Mouse (Mus musculus) thymus, adult 18-20 months (tissue): ENCODE results near the gene Mapk7.

Source experiments
- DNase-seq, 2 experiments: peaks; one replicate each; pipeline ENCODE4 v3.0.0; 2022; ENCODE audit warnings: mixed read lengths in 2 of 2

Gene Mapk7

DNA sequence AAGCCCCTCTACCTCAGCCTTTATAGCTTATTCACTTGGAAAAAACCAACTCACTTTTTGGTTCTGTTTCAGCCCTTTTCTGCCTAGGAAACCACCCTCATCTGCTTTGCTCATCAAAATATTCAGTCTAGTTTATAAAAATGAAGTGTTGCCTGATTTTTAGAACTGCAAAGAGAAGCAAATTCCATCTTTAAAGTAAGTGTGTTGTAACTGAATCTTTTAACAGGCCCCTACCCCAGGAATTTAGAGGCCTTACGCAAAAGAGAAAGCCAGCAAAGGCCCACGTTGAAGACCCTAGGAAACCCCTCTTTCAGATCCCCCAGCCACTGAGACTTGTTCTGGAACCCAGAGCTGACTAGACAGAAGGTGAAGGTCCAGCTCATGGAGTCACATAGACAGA lies 30.1 kb downstream of the Mapk7 start:
- no peak for DNase-seq

GRCm38 (mm10) chr11:61449499-61450292 lies 44.5 kb downstream of the Mapk7 start:
- DNase-seq, result no peak

DNA sequence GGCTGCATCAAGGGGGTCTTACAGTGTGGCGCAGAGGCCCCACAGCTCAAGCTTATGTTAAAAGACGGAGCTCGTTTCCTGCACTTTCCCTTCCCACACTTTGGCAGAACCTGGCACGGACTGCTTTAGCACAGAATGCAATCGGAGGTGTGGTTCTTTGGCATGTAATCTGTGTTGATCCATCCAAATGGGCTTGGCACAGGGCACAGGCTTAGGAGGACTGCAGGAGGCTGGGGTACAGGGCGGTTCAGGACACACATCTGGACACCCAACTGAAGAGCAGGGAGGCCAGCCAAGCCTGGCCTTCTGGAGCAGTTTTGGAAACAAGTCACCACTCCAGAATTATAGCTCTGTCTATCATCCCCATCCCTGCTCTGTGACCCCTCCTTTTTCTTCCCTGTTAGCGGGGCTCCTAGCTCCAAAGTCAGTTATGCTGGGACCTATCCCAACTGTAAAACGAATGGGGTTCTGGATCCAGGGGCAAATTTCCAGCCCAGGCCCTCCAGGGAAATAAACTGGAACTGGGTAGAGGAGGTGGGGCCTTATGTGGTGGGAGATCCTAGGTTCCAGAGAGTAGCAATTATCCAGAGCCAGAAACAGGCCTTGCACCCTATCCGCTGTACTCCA lies 45.5 kb downstream of the Mapk7 start:
- DNase-seq, result no peak

- no peak for DNase-seq
Measured at GRCm38 (mm10) chr11:61448041-61448440, 46.2 kb downstream of the Mapk7 start.

GRCm38 (mm10) chr11:61447296-61447695 lies 46.9 kb downstream of the Mapk7 start:
- DNase-seq, result no peak

GRCm38 (mm10) chr11:61443807-61444206 lies 50.4 kb downstream of the Mapk7 start:
- no peak for DNase-seq

GRCm38 (mm10) chr11:61441670-61442069 lies 52.5 kb downstream of the Mapk7 start:
- DNase-seq, result no peak

GRCm38 (mm10) chr11:61440416-61440815 lies 53.8 kb downstream of the Mapk7 start:
- DNase-seq, result no peak

- no peak for DNase-seq
Measured at GRCm38 (mm10) chr11:61439170-61439569, 55.0 kb downstream of the Mapk7 start.
